Mouse (Mus musculus) lung, postnatal 0 days (tissue): ENCODE measurements around the gene Spcs3.

ENCODE experiments used
- CTCF ChIP-seq: IDR thresholded peaks from 2 replicates; pipeline ENCODE4 v1.5.1; 2016; ENCODE audit warnings: antibody characterized with exemption, mild to moderate bottlenecking
- EP300 ChIP-seq: IDR thresholded peaks from 2 replicates; pipeline ENCODE4 v1.6.1; 2016; ENCODE audit warnings: antibody characterized with exemption, mild to moderate bottlenecking, control low read depth

DNA sequence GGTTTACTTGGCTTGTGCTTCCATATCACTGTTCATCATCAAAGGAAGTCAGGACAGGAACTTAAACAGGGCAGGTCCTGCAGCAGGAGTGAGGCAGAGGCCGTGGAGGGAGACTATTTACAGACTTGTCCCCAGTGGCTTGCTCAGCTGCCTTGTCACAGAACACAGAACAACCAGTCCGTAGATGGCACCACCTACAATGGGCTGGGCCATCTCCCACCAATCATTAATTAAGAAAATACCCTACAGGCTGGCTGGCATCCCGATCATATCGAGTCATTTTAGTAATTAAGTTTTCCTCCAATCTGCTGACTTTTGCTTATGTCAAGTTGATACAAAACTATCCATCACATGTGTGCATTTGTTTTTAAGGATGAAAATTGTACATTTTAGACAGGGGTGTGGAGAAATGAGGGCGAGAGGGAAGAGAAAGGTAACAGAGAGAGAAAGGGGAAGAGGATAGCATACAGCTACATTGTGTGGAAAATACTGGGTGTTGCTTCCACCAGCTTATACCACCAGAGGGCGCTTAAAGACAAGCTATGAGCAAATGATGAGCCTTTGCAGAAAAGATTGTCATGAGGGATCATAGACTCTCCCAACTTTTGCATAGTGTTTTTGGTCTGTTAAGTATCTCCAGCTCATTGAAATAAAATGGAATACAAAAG lies 22.2 kb downstream of the Spcs3 start:
- TF ChIP-seq CTCF (peak; percentile 91), EP300 (no peak)
